Comparison of ENCODE assay signal across 33 mouse cellular contexts in the genomic region with DNA sequence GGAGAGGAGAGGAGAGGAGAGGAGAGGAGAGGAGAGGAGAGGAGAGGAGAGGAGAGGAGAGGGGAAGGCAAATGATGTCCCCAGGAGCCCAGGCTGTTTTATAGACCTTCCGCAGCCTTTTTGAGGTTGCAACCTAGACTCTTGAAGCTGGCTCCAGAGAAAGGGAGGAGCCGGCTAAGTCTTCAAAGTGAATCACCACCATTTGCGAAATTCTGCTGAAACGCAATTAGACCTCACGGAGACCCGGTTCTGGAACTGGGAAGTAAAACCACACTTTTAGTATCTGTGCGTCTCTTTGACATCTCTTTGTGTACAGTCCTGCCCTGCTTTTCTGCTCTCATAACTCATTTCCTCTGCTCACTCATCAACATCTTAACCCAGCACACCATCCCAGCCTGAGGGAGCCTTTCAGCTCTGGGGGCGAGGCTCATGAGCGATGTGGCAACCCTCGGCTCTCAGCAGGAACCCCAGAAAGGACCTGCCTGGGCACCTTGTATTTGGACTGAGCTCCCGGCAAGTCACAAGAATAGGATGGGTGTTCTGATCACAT.
DNase-seq lines count a peak whose midpoint lies in the region; ATAC-seq and TF ChIP-seq lines count a peak whose summit lies in the region.
"Had no signal": no experiment of that assay in that cellular context is flagged by ENCODE, and none has a peak within 500 bp of the region (broad histone marks: within the 10 kb centered on the region; RNA-seq: fewer than 3 reads in every experiment).

No protein-coding gene starts in this region.

- H3K4me2 ChIP-seq in forebrain, postnatal 0 days (ENCODE audit: low read depth) = no peak overlapping the region
- H3K4me2 ChIP-seq: embryonic facial prominence, embryonic 15.5 days; forebrain, embryonic 13.5 days; heart, embryonic 13.5 days; intestine, embryonic 15.5 days; limb, embryonic 15.5 days; lung, embryonic 15.5 days had no signal

- TF ChIP-seq POLR2A in bone marrow macrophage, adult 2 months (IDR thresholded peaks at IDR 0.05; ENCODE audit: borderline replicate concordance, low read depth, low read length) = no peak

- H3K9me3 ChIP-seq in forebrain, postnatal 0 days (ENCODE audit: low read length) = no peaks in the 10 kb centered on the region
- H3K9me3 ChIP-seq: embryonic facial prominence, embryonic 15.5 days; forebrain, embryonic 13.5 days; heart, embryonic 13.5 days; hindbrain, embryonic 10.5 days; intestine, embryonic 15.5 days; limb, embryonic 10.5 days; limb, embryonic 15.5 days; lung, embryonic 15.5 days had no signal

- no peaks in the 10 kb centered on the region for H3K79me2 ChIP-seq in macrophage (ENCODE audit: inconsistent target)

- WGBS in macrophage (ENCODE audit: missing documents) = 5% methylated on average over 11 of the region's 11 CpGs
- 91% methylated on average over 11 of the region's 11 CpGs for WGBS in forebrain, postnatal 0 days

- peak; percentile 79 for ATAC-seq in monocyte, adult 5-6 weeks (replicated peaks; ENCODE audit: insufficient number of reproducible peaks, low FRiP score, low TSS enrichment, poor library complexity, severe bottlenecking)
- no peak for ATAC-seq in forebrain, postnatal 0 days
- ATAC-seq: activated CD4-positive, CD25-positive, alpha-beta regulatory T cell, adult 4 months; forebrain, embryonic 13.5 days; hindbrain, embryonic 16.5 days; intestine, embryonic 15.5 days had no signal

- no peak for TF ChIP-seq CTCF in bone marrow macrophage, adult 2 months (IDR thresholded peaks at IDR 0.05; ENCODE audit: low read depth, low read length)
- TF ChIP-seq CTCF in forebrain, postnatal 0 days (IDR thresholded peaks at IDR 0.05; ENCODE audit: low read depth) = no peak

- H3K27ac ChIP-seq in bone marrow macrophage, adult 2 months (ENCODE audit: insufficient read depth, low read depth, low read length) = peak overlapping the region; percentile 46; the same call in 1 of the 2 replicates
- peak overlapping the region; percentile 64 for H3K27ac ChIP-seq in macrophage
- no peak overlapping the region for H3K27ac ChIP-seq in forebrain, postnatal 0 days (ENCODE audit: low read depth, low read length)
- H3K27ac ChIP-seq: embryonic facial prominence, embryonic 15.5 days; forebrain, embryonic 13.5 days; gastrocnemius, adult 2 months; heart, embryonic 13.5 days; hindbrain, embryonic 10.5 days; intestine, embryonic 15.5 days; layer of hippocampus, adult 2 months; limb, embryonic 10.5 days; limb, embryonic 15.5 days; liver, embryonic 14.5 days; lung, embryonic 15.5 days had no signal

- peaks cover 19% of the 10 kb centered on the region for H3K4me1 ChIP-seq in bone marrow macrophage, adult 2 months (ENCODE audit: control insufficient read depth, insufficient read depth, low read length)
- no peaks in the 10 kb centered on the region for H3K4me1 ChIP-seq in forebrain, postnatal 0 days (ENCODE audit: insufficient read depth)
- H3K4me1 ChIP-seq: forebrain, embryonic 13.5 days; heart, embryonic 13.5 days; intestine, embryonic 15.5 days; lung, embryonic 15.5 days had no signal

- intact Hi-C loops in left cerebral cortex, postnatal 10 days (cut with DNase I) = no loop called here

- no peak overlapping the region for H3K9ac ChIP-seq in forebrain, postnatal 0 days
- H3K9ac ChIP-seq: embryonic facial prominence, embryonic 15.5 days; forebrain, embryonic 13.5 days; heart, embryonic 13.5 days; intestine, embryonic 15.5 days; limb, embryonic 15.5 days; liver, embryonic 14.5 days; lung, embryonic 15.5 days had no signal

- peak; percentile 28 for DNase-seq in lung, postnatal 36 days
- DNase-seq in lung, postnatal 10 days = no peak
- DNase-seq in forebrain, postnatal 0 days = no peak
- DNase-seq in embryo, embryonic 11 days = no peak
- DNase-seq in left cerebral cortex, postnatal 10 days (ENCODE audit: extremely low spot score in 1 of 2, low spot score in 2 of 2) = no peak
- DNase-seq: adrenal gland, adult 2 months; B cell, adult 2 months; cerebellum, adult 11-12 months; cerebellum, adult 9-11 months; gastrocnemius, adult 2 months; gastrocnemius, postnatal 36 days; heart, postnatal 10 days; kidney, adult 2 months; kidney, postnatal 36 days; midbrain, embryonic 14.5 days; right cerebral cortex, adult 18-20 months; spleen, adult 18-20 months; thymus, postnatal 36 days had no signal

- H3K27me3 ChIP-seq in forebrain, postnatal 0 days (ENCODE audit: insufficient read depth, low read length) = no peaks in the 10 kb centered on the region
- H3K27me3 ChIP-seq: embryonic facial prominence, embryonic 15.5 days; forebrain, embryonic 13.5 days; heart, embryonic 13.5 days; intestine, embryonic 15.5 days; limb, embryonic 15.5 days; lung, embryonic 15.5 days had no signal

- H3K36me3 ChIP-seq in macrophage (ENCODE audit: inconsistent target) = no peaks in the 10 kb centered on the region
- no peaks in the 10 kb centered on the region for H3K36me3 ChIP-seq in forebrain, postnatal 0 days (ENCODE audit: insufficient read depth)
- H3K36me3 ChIP-seq: embryonic facial prominence, embryonic 15.5 days; heart, embryonic 13.5 days; hindbrain, embryonic 10.5 days; intestine, embryonic 15.5 days; limb, embryonic 10.5 days; limb, embryonic 15.5 days; lung, embryonic 15.5 days had no signal

- peak overlapping the region; percentile 42 for H3K4me3 ChIP-seq in bone marrow macrophage, adult 2 months (ENCODE audit: insufficient read depth, low read length)
- no peak overlapping the region; the same call in 1 of the 2 replicates for H3K4me3 ChIP-seq in macrophage (ENCODE audit: inconsistent target)
- no peak overlapping the region for H3K4me3 ChIP-seq in forebrain, postnatal 0 days (ENCODE audit: low read depth, low read length)
- H3K4me3 ChIP-seq: embryonic facial prominence, embryonic 15.5 days; forebrain, embryonic 13.5 days; gastrocnemius, adult 2 months; heart, embryonic 13.5 days; hindbrain, embryonic 10.5 days; intestine, embryonic 15.5 days; layer of hippocampus, adult 2 months; limb, embryonic 10.5 days; limb, embryonic 15.5 days; lung, embryonic 15.5 days had no signal
